Mouse (Mus musculus): Measurements from ENCODE around the gene Bcl9l.

- TF ChIP-seq POLR2A (IDR thresholded peaks at IDR 0.05; ENCODE audit: control insufficient read depth in 1 of 2, insufficient read depth in 1 of 2, low read depth in 1 of 2, low read length in 2 of 2, poor library complexity in 1 of 2) (no peak), CTCF (IDR thresholded peaks at IDR 0.05 in 2 of 3, conservative IDR thresholded peaks at IDR 0.05 in 1 of 3; ENCODE audit: control insufficient read depth in 1 of 3, insufficient read depth in 1 of 3, low read depth in 2 of 3, low read length in 3 of 3, poor library complexity in 1 of 3, severe bottlenecking in 1 of 3) (no peak), ZC3H11A (IDR thresholded peaks at IDR 0.05; ENCODE audit: low read depth, low read length) (no peak), MXI1 (IDR thresholded peaks at IDR 0.05; ENCODE audit: low read depth, low read length) (no peak), POLR2AphosphoS5 (IDR thresholded peaks at IDR 0.05; ENCODE audit: borderline replicate concordance, low read depth, low read length) (no peak), ELF1 (IDR thresholded peaks at IDR 0.05; ENCODE audit: low read depth, low read length) (no peak), GATA1 (IDR thresholded peaks at IDR 0.05; ENCODE audit: low read depth, low read length) (no peak), SMC3 (IDR thresholded peaks at IDR 0.05; ENCODE audit: low read depth, low read length) (no peak), EP300 (IDR thresholded peaks at IDR 0.05; ENCODE audit: low read depth in 1 of 2, low read length in 2 of 2) (no peak), POLR2AphosphoS2 (IDR thresholded peaks at IDR 0.05; ENCODE audit: low read length) (no peak), USF1 (IDR thresholded peaks at IDR 0.05; ENCODE audit: low read depth, low read length) (no peak), MAX (IDR thresholded peaks at IDR 0.05; ENCODE audit: low read length) (no peak), MEF2A (IDR thresholded peaks at IDR 0.05; ENCODE audit: extremely low read depth, insufficient replicate concordance, low read depth, low read length, poor library complexity, severe bottlenecking) (no peak), HCFC1 (IDR thresholded peaks at IDR 0.05; ENCODE audit: low read depth, low read length) (no peak)
These were observed 41.7 kb downstream of the Bcl9l start for GRCm38 (mm10) chr9:44524235-44524826.
